Mouse (Mus musculus): ENCODE results near the gene Nde1.

GRCm38 (mm10) chr16:14195427-14195826 lies 32.4 kb downstream of the Nde1 start:
- TF ChIP-seq POLR2A (IDR thresholded peaks at IDR 0.05; ENCODE audit: borderline replicate concordance, insufficient read depth, low read length) (no peak), CTCF (IDR thresholded peaks at IDR 0.05; ENCODE audit: borderline replicate concordance, insufficient read depth, low read depth, low read length) (peak; percentile 71)
